Mouse (Mus musculus) layer of hippocampus, adult 8-10 months (tissue): Measurements from ENCODE around the gene Prkce. TPM values are rescaled to one million over a fixed set of nuclear protein-coding genes. Genes with fewer than 3 reads are reported as not detected.

Source experiments
- DNase-seq, 2 experiments: peaks; one replicate each; pipeline ENCODE4 v3.0.0; 2022; ENCODE audit warnings: low spot score in 2 of 2
- total RNA-seq, 4 experiments: library from RNA; stranded (reverse); gene quantifications; 2 replicates each; pipeline ENCODE4 v1.2.4; 2022

Prkce gene
- total RNA-seq, 4 experiments from 2014 or later = 343 to 388 (median 379) TPM

GRCm38 (mm10) chr17:86507342-86508211 is 340.0 kb downstream of the Prkce start:
- no peak for DNase-seq

- DNase-seq = no peak
Measured at GRCm38 (mm10) chr17:86508212-86508490, 340.6 kb downstream of the Prkce start.

- DNase-seq = no peak
Measured at GRCm38 (mm10) chr17:86509871-86510270, 342.3 kb downstream of the Prkce start.

GRCm38 (mm10) chr17:86514974-86515620 is 347.5 kb downstream of the Prkce start:
- DNase-seq = no peak

GRCm38 (mm10) chr17:86516630-86517029 is 349.0 kb downstream of the Prkce start:
- DNase-seq = no peak

- no peak for DNase-seq
Measured at GRCm38 (mm10) chr17:86518604-86519003, 351.0 kb downstream of the Prkce start.

GRCm38 (mm10) chr17:86521252-86521651 is 353.7 kb downstream of the Prkce start:
- DNase-seq = no peak

- no peak for DNase-seq
Measured at GRCm38 (mm10) chr17:86522649-86523048, 355.1 kb downstream of the Prkce start.

- DNase-seq = no peak
Measured at GRCm38 (mm10) chr17:86523374-86523773, 355.8 kb downstream of the Prkce start.

GRCm38 (mm10) chr17:86523843-86524242 is 356.3 kb downstream of the Prkce start:
- no peak for DNase-seq

- DNase-seq = no peak
Measured at GRCm38 (mm10) chr17:86525075-86525474, 357.5 kb downstream of the Prkce start.

- no peak for DNase-seq
Measured at GRCm38 (mm10) chr17:86526016-86526415, 358.4 kb downstream of the Prkce start.

- no peak for DNase-seq
Measured at GRCm38 (mm10) chr17:86527298-86527697, 359.7 kb downstream of the Prkce start.

GRCm38 (mm10) chr17:86529003-86529402 is 361.4 kb downstream of the Prkce start:
- no peak for DNase-seq

GRCm38 (mm10) chr17:86529411-86529810 is 361.8 kb downstream of the Prkce start:
- no peak for DNase-seq

- no peak for DNase-seq
Measured at GRCm38 (mm10) chr17:86531231-86531630, 363.6 kb downstream of the Prkce start.

- no peak for DNase-seq
Measured at GRCm38 (mm10) chr17:86532783-86533548, 365.4 kb downstream of the Prkce start.

GRCm38 (mm10) chr17:86533549-86533851 is 365.9 kb downstream of the Prkce start:
- DNase-seq = no peak

GRCm38 (mm10) chr17:86535096-86535495 is 367.5 kb downstream of the Prkce start:
- DNase-seq = no peak

GRCm38 (mm10) chr17:86535827-86536656 is 368.5 kb downstream of the Prkce start:
- peak; percentile 75 to 79 for DNase-seq

- DNase-seq = no peak
Measured at GRCm38 (mm10) chr17:86539881-86540430, 372.4 kb downstream of the Prkce start.
